Mouse (Mus musculus) embryonic fibroblast, embryonic 13.5 days (primary cell): ENCODE results near the gene Prkch. TPM values are rescaled to one million over a fixed set of nuclear protein-coding genes. Genes with fewer than 3 reads are reported as not detected.
"Not testable (repeated sequence)": the region's sequence is repeated elsewhere in the genome, so short reads cannot be mapped to it uniquely, and the experiment has no call there.

Experiments used
- H3K27ac ChIP-seq: 2 replicates; pipeline ENCODE4 v1.5.1; 2012; ENCODE audit warnings: low read length, control low read depth, inconsistent platforms; ENCODE audit not compliant: insufficient read depth
- H3K4me1 ChIP-seq: 2 replicates; pipeline ENCODE4 v1.6.1; 2011; ENCODE audit warnings: low read length; ENCODE audit not compliant: control insufficient read depth, insufficient read depth
- H3K4me3 ChIP-seq: 2 replicates; pipeline ENCODE4 v1.5.1; 2011; ENCODE audit warnings: mild to moderate bottlenecking, control low read depth, low read length; ENCODE audit not compliant: insufficient read depth
- CTCF ChIP-seq: IDR thresholded peaks from 2 replicates; pipeline ENCODE4 v1.5.1; 2011; ENCODE audit warnings: mild to moderate bottlenecking, control low read depth, low read length, moderate library complexity, borderline replicate concordance; ENCODE audit not compliant: insufficient read depth
- POLR2A ChIP-seq: IDR thresholded peaks from 2 replicates; pipeline ENCODE4 v1.6.1; 2011; ENCODE audit warnings: low read depth, mild to moderate bottlenecking, control low read depth, low read length, moderate library complexity
- polyA plus RNA-seq: library from polyadenylated mRNA; stranded (reverse); fragments of >200 nt; gene quantifications from 2 replicates; pipeline ENCODE4 v1.2.4, GENCODE M21; 2011; ENCODE audit warnings: low read depth; ENCODE audit not compliant: missing spikeins, insufficient read length

Gene Prkch
- polyA plus RNA-seq, 1 experiment, result 1.3 TPM

GRCm38 (mm10) chr12:73547646-73548045, 37.0 kb upstream of the Prkch start:
- no peaks in the 10 kb centered on the region for H3K4me1 ChIP-seq
- no peak overlapping the region for H3K4me3 ChIP-seq
- no peak overlapping the region for H3K27ac ChIP-seq
- TF ChIP-seq CTCF, result no peak
- no peak for TF ChIP-seq POLR2A

- no peak overlapping the region for H3K4me3 ChIP-seq
- TF ChIP-seq CTCF (no peak), POLR2A (no peak)
- H3K4me1 ChIP-seq, result no peaks in the 10 kb centered on the region
- H3K27ac ChIP-seq, result no peak overlapping the region
These were observed 36.3 kb upstream of the Prkch start for GRCm38 (mm10) chr12:73548259-73548658.

GRCm38 (mm10) chr12:73554155-73554554, 30.4 kb upstream of the Prkch start:
- Histone ChIP-seq H3K4me3 (no peak overlapping the region), H3K4me1 (no peaks in the 10 kb centered on the region), H3K27ac (no peak overlapping the region)
- TF ChIP-seq POLR2A, result no peak
- TF ChIP-seq CTCF, result peak; percentile 32; the same call in 1 of the 2 replicates

GRCm38 (mm10) chr12:73558525-73559195, 25.9 kb upstream of the Prkch start:
- Histone ChIP-seq H3K27ac (no peak overlapping the region), H3K4me1 (no peaks in the 10 kb centered on the region), H3K4me3 (no peak overlapping the region)
- TF ChIP-seq POLR2A, result no peak

DNA sequence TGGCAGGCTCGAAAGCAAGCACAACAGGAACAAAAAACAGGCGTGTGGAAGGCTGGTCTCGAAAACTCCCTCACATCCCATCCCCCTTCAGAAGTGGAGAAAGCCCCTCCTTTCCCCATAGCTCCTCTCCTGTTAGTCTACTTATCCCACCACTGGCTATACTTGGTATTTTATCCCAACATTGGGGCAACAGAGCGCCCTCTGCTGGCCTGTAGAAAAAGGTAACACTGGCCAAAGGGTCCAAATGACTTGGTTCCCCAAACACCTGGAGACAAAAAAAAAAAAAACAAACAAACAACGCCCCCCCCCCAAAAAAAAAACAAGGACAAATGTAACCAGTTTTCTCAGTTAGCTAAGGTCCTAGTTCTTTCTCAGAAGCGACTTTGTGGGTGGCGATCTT, 24.5 kb upstream of the Prkch start:
- H3K27ac ChIP-seq, result no peak overlapping the region
- H3K4me1 ChIP-seq, result no peaks in the 10 kb centered on the region
- TF ChIP-seq CTCF, result no peak
- no peak overlapping the region for H3K4me3 ChIP-seq

DNA sequence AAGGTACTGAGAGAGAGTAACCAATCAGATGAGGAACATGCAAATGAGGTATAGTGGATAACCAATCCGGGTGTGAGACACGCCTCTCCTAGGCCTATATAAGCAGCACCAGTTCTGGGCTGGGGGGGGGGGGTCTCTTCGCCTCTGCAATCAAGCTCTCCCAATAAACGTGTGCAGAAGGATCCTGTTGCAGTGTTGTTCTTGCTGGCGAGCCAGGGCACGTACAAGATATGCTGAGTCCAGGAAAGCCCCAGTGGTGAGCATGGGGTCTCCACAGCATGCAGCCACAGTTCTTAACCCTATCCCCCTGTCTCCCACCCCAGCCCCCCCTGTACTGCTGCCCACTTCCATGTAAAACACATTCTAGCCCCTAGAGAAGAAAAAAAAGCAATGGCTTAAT, 21.5 kb upstream of the Prkch start:
- H3K4me3 ChIP-seq, H3K27ac ChIP-seq, H3K4me1 ChIP-seq: not testable (repeated sequence)

- Histone ChIP-seq H3K4me1 (no peaks in the 10 kb centered on the region), H3K27ac (no peak overlapping the region), H3K4me3 (no peak overlapping the region)
- TF ChIP-seq POLR2A (no peak), CTCF (no peak)
These were observed 20.4 kb upstream of the Prkch start for GRCm38 (mm10) chr12:73564176-73564575.

GRCm38 (mm10) chr12:73564795-73565619, 19.6 kb upstream of the Prkch start:
- Histone ChIP-seq H3K27ac (no peak overlapping the region), H3K4me3 (peak overlapping the region; percentile 8; the same call in 1 of the 2 replicates), H3K4me1 (no peaks in the 10 kb centered on the region)
- TF ChIP-seq CTCF (no peak), POLR2A (no peak)

DNA sequence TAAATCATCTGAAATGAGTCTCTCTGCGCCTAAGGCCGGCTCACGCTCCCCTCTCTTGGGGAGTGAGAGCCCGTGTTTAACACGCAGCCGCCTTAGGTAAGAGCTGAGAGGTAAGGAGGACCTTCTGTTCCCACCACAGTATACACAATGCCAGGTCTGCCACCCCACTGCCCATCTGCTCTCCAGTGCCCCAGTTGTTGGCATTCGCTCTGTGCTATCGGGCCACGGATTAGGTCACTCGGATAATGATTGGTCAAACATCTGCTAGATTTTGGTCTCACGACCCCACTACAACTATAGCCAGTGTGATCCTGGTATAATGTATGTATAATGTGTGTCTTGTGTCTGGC, 19.0 kb upstream of the Prkch start:
- H3K4me3 ChIP-seq, result no peak overlapping the region
- TF ChIP-seq POLR2A (no peak), CTCF (no peak)
- no peaks in the 10 kb centered on the region for H3K4me1 ChIP-seq
- no peak overlapping the region for H3K27ac ChIP-seq

GRCm38 (mm10) chr12:73574632-73575031, 10.0 kb upstream of the Prkch start:
- no peak for TF ChIP-seq CTCF
- TF ChIP-seq POLR2A, result no peak
- Histone ChIP-seq H3K4me1 (no peaks in the 10 kb centered on the region), H3K27ac (no peak overlapping the region), H3K4me3 (no peak overlapping the region)
